Mouse (Mus musculus): ENCODE results near the gene Rsl1d1. TPM values are rescaled to one million over a fixed set of nuclear protein-coding genes. Genes with fewer than 3 reads are reported as not detected.

The Rsl1d1 gene
- polyA plus RNA-seq, 1 experiment from 2014 or later: 191 TPM

Small RNA genes within 50 kb of the gene (microRNA-seq; reads per million reads assigned to microRNA genes)
- gene Gm23935: 88.7 reads per million, percentile 49 among the genes with 10 or more reads in this experiment

Other genes with a start within 250 kb of the Rsl1d1 start
- 115 and 117 TPM in 2 replicates for gene Snn, start 142.4 kb downstream of the Rsl1d1 start, polyA plus RNA-seq (2016; fragmentation: Nextera tagmentation; extraction: Ambion mirVana)
- 47.7 and 52.1 TPM in 2 replicates for gene Litaf, start 137.2 kb downstream of the Rsl1d1 start, polyA plus RNA-seq (2016; fragmentation: Nextera tagmentation; extraction: Ambion mirVana)
- gene Txndc11, start 68.7 kb downstream of the Rsl1d1 start, polyA plus RNA-seq (2016; fragmentation: Nextera tagmentation; extraction: Ambion mirVana): 32.5 TPM in 2 replicates
- 95.6 and 105 TPM in 2 replicates for gene Zc3h7a, start 26.9 kb downstream of the Rsl1d1 start, polyA plus RNA-seq (2016; fragmentation: Nextera tagmentation; extraction: Ambion mirVana)
- 94.5 and 101 TPM in 2 replicates for gene Gspt1, start 51.0 kb upstream of the Rsl1d1 start, polyA plus RNA-seq (2016; fragmentation: Nextera tagmentation; extraction: Ambion mirVana)
- gene Tnfrsf17, start 110.5 kb upstream of the Rsl1d1 start, polyA plus RNA-seq (2016; fragmentation: Nextera tagmentation; extraction: Ambion mirVana): not detected in 2 replicates
- 18.1 and 21.1 TPM in 2 replicates for gene Snx29, start 119.6 kb upstream of the Rsl1d1 start, polyA plus RNA-seq (2016; fragmentation: Nextera tagmentation; extraction: Ambion mirVana)

Data from neural tube, embryonic 12.5 days (tissue).